Mouse (Mus musculus) midbrain, embryonic 15.5 days (tissue): ENCODE data around the gene Gm26938. TPM values are rescaled to one million over a fixed set of nuclear protein-coding genes. Genes with fewer than 3 reads are reported as not detected.

Experiments
- ATAC-seq: fragments of 200-750 bp; cut with Nextera tagmentation; replicated peaks from 2 replicates; pipeline ENCODE4 v1.8.0; 2017; ENCODE audit warnings: moderate TSS enrichment
- H3K27ac ChIP-seq: fragments of 300-500 bp; sonication (generic); 2 replicates; pipeline ENCODE4 v1.5.1; 2015; ENCODE audit warnings: mild to moderate bottlenecking, inconsistent platforms
- H3K27me3 ChIP-seq: fragments of 300-500 bp; sonication (generic); replicated peaks from 2 replicates; pipeline ENCODE4 v1.6.1; 2015; ENCODE audit warnings: inconsistent platforms
- H3K36me3 ChIP-seq: fragments of 300-500 bp; sonication (generic); replicated peaks from 2 replicates; pipeline ENCODE4 v1.6.1; 2015; ENCODE audit warnings: inconsistent platforms
- H3K4me1 ChIP-seq: fragments of 300-500 bp; sonication (generic); 2 replicates; pipeline ENCODE4 v1.6.1; 2015; ENCODE audit warnings: inconsistent platforms
- H3K4me2 ChIP-seq: fragments of 300-500 bp; sonication (generic); 2 replicates; pipeline ENCODE4 v1.6.1; 2015; ENCODE audit warnings: inconsistent platforms, mild to moderate bottlenecking, moderate library complexity
- H3K4me3 ChIP-seq: fragments of 300-500 bp; sonication (generic); 2 replicates; pipeline ENCODE4 v1.5.1; 2015; ENCODE audit warnings: mild to moderate bottlenecking, inconsistent platforms
- H3K9ac ChIP-seq: fragments of 300-500 bp; sonication (generic); 2 replicates; pipeline ENCODE4 v1.6.1; 2015; ENCODE audit warnings: mild to moderate bottlenecking, inconsistent platforms
- H3K9me3 ChIP-seq: fragments of 300-500 bp; sonication (generic); 2 replicates; pipeline ENCODE4 v1.6.1; 2016; ENCODE audit warnings: inconsistent platforms
- WGBS: fragments of 180-500 bp; shearing (Covaris S2); methylation state at CpG from one replicate; pipeline ENCODE4 v1.1.7; 2015; ENCODE audit warnings: mixed read lengths; 5-methylcytosine and 5-hydroxymethylcytosine counted together
- microRNA-seq: library from miRNA; unstranded; fragments of <30 nt; microRNA quantifications from one replicate; pipeline ENCODE4, GENCODE M21; 2016
- polyA plus RNA-seq: library from polyadenylated mRNA; unstranded; fragments of >200 nt; fragmentation: Nextera tagmentation; extraction: Ambion mirVana; gene quantifications from 2 replicates; pipeline ENCODE4 v1.2.1, GENCODE M21; 2015

Gm26938 gene
- polyA plus RNA-seq, 1 experiment from 2014 or later, result not detected

DNA sequence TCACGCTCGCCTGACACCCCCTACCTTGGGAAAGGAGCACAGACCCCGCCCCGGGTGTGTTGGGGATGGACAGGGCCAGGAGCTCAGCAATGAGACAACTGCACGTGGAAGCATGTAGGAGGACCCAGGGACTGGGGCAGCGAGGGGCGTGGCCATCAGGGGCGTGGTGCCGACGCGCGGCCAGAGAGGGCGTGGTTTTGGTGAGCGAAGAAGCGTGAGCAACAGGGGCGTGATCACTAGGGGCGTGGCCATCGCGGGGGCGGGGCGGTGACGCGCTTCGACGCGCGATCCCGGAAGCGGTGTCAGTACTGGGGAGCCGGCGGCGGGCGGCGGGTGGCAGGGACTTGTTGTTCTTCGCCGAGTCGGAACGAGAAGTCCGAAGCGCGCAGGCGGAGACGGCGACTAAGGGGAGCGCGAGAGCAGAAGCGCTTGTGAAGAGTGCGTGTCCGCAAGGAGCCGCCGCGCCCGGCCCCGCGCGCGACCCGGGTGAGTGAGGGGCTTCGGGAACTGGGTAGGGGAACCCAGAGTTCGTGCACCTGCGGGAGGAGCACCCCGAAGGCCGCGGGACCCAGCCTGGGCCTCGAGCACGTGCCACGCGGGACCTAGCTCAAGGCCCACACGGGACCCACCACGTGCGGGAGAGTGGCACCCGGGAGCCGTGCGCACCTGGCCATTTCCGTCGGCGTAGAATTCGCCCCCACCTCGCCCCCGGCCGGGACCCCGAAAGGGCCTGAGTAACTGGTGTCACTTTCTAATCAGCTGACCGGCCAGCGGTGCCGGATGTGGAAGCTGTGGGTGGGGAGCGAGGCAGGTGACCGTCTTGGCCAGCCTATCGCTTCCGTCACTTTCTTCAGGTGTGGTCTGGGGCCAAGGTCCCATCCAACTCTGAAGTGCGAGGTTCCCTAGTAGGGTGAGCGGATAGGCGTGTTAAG is 34.7 kb downstream of the Gm26938 start, which contains the start of gene Mafk:
Gene Mafk, plus strand, starts transcription at position 287 of the 932 bp plus-strand sequence.
- Histone ChIP-seq H3K9me3 (no peaks in the 10 kb centered on the region), H3K36me3 (no peaks in the 10 kb centered on the region), H3K27me3 (no peaks in the 10 kb centered on the region), H3K4me1 (peaks cover 26% of the 10 kb centered on the region), H3K27ac (peak within 1 kb of the TSS; percentile 67; the same call in 1 of the 2 replicates), H3K4me2 (peak within 1 kb of the TSS; percentile 100), H3K4me3 (peak within 1 kb of the TSS; percentile 84), H3K9ac (peak within 1 kb of the TSS; percentile 60)
- peak; percentile 84 for ATAC-seq
- 1% methylated on average over 92 of the region's 92 CpGs for WGBS

DNA sequence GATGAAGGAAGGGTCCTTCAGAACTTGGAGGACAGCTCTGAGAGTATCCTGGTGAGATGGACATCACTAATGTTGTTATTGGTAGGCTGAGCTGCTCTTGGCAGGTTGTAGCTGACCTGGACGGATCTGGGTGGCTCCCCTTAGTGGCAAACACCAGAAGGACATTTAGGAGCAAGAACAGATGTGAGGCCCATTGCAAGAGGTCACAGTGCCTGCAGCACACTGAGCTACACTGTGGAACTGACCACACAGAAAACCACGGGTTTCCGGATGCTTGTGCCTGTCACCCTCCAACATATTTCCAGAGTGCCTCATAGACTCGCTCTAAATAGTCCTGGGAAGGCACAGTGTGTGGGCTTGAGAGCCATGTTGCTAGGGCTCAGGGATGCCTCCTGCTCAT is 36.7 kb downstream of the Gm26938 start:
- no peak overlapping the region for H3K4me3 ChIP-seq
- no peak overlapping the region for H3K27ac ChIP-seq
- H3K4me1 ChIP-seq, result peaks cover 21% of the 10 kb centered on the region
- no peak for ATAC-seq
- H3K4me2 ChIP-seq, result no peak overlapping the region
- H3K9me3 ChIP-seq, result no peaks in the 10 kb centered on the region
- no peak overlapping the region for H3K9ac ChIP-seq
- 51% methylated on average over 4 of the region's 4 CpGs for WGBS
- no peaks in the 10 kb centered on the region for H3K27me3 ChIP-seq
- H3K36me3 ChIP-seq, result no peaks in the 10 kb centered on the region

DNA sequence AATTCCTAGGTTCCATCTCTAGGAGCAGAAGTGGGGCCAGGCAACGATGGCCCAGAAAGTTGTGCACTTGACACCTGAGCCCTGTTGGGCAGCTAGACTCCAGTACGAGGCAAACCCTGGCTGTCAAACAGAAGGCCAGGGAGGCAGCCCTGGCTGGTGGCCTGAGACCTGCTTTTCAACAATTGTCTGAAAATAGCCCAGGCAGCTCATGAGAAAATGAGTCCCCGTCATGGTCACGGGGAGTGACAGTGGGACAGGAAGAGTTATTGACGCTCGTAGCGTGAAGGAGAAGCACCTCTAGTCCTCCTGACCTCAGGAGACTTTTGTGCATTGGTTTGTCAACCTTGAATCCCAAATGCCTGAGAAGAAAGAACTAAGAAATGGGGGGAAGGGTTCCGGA is 44.8 kb downstream of the Gm26938 start:
- H3K4me2 ChIP-seq, result no peak overlapping the region
- no peaks in the 10 kb centered on the region for H3K36me3 ChIP-seq
- no peak for ATAC-seq
- H3K4me1 ChIP-seq, result no peaks in the 10 kb centered on the region
- 86% methylated on average over 8 of the region's 8 CpGs for WGBS
- H3K9ac ChIP-seq, result no peak overlapping the region
- no peaks in the 10 kb centered on the region for H3K9me3 ChIP-seq
- no peak overlapping the region for H3K4me3 ChIP-seq
- H3K27ac ChIP-seq, result no peak overlapping the region
- H3K27me3 ChIP-seq, result no peaks in the 10 kb centered on the region

DNA sequence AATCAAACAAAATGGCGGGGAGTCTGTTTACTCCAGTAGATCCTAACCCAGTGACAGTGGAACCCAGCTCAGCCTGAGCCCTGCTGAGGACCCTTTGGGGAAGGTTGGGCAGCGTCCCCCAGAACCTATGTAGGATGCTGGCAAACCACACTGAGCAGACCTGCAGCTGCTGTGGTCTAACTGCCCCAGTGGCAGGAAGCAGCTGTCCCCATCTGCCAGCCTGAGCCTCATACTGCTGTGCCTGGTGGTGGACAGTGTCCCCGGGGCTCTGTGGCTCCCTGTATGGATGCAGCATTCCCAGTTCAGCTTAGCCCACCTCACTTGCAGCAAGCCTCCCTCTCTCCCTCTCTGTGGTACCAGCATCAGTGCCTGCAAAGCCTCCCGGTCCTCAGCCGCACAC is 49.2 kb downstream of the Gm26938 start:
- Histone ChIP-seq H3K27ac (no peak overlapping the region), H3K4me1 (peaks cover 12% of the 10 kb centered on the region), H3K27me3 (no peaks in the 10 kb centered on the region), H3K36me3 (peaks cover 11% of the 10 kb centered on the region), H3K4me3 (no peak overlapping the region), H3K4me2 (no peak overlapping the region), H3K9me3 (no peaks in the 10 kb centered on the region), H3K9ac (no peak overlapping the region)
- 80% methylated on average over 5 of the region's 5 CpGs for WGBS
- ATAC-seq, result no peak

DNA sequence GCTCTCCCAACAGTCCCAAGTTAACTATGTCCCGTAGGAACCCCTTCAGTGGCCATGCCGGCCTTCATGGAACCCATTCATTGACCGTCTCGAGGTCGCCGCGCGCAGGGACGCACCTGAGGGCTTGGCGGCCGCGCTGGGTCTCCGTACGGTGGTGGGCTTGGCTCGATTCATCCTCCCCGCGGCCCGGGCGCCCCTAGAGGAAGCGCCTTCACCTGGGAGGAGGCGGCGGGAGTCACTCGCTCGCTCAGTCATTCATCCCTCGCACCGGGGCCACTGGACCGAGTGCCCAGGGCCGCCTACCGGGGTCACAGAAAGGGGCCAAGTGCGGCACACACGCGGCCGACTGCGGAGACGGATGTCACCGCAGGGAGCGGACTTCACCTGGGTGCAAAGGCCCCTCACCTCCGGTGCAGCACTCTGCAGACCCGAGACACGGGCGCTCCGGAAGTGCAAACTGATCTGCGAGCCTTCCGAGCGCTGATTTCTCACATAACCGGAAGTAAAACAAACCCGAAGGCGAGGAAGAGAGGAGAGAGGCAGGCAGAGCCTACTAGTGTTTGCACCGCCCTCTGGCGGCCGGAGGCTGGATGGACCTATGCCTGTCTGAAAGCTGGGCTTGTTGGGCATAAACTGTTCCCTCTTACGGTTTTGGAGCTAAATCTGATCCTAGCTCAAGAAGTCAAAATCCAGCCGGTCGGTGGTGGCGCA is 50.8 kb downstream of the Gm26938 start, which contains the start of gene Ints1:
Gene Ints1, minus strand, starts transcription at position 459 of the 711 bp plus-strand sequence.
- Histone ChIP-seq H3K4me2 (peak within 1 kb of the TSS; percentile 90), H3K27me3 (no peaks in the 10 kb centered on the region), H3K4me1 (peaks cover 12% of the 10 kb centered on the region), H3K27ac (peak within 1 kb of the TSS; percentile 67), H3K36me3 (peaks cover 25% of the 10 kb centered on the region), H3K9ac (peak within 1 kb of the TSS; percentile 84), H3K4me3 (peak within 1 kb of the TSS; percentile 96), H3K9me3 (no peaks in the 10 kb centered on the region)
- 1% methylated on average over 55 of the region's 55 CpGs for WGBS
- ATAC-seq, result peak; percentile 93

DNA sequence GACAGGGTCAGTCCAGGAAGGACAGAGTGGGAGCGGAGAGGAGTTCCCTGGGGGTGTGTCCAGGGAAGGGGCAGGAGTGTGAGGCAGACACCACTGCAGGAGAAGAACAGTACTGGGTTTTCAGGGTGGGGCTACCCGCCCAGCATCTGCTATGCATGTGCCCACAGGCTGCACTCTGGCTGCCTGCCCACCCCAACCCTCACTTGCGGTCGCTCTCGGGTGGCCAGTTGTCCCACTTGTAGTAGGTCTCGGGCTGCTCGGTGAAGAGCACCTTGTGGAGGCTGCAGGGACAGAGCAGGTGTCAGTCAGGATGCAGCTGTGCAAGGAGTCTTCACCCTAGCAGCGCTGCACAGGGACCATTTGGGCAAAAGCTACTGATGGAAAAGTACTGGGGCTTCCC is 58.0 kb downstream of the Gm26938 start:
- no peaks in the 10 kb centered on the region for H3K27me3 ChIP-seq
- H3K4me2 ChIP-seq, result no peak overlapping the region
- H3K9ac ChIP-seq, result no peak overlapping the region
- no peak overlapping the region for H3K27ac ChIP-seq
- H3K4me1 ChIP-seq, result no peaks in the 10 kb centered on the region
- H3K36me3 ChIP-seq, result peaks cover 79% of the 10 kb centered on the region
- H3K4me3 ChIP-seq, result no peak overlapping the region
- H3K9me3 ChIP-seq, result no peaks in the 10 kb centered on the region
- 98% methylated on average over 8 of the region's 8 CpGs for WGBS
- ATAC-seq, result no peak

DNA sequence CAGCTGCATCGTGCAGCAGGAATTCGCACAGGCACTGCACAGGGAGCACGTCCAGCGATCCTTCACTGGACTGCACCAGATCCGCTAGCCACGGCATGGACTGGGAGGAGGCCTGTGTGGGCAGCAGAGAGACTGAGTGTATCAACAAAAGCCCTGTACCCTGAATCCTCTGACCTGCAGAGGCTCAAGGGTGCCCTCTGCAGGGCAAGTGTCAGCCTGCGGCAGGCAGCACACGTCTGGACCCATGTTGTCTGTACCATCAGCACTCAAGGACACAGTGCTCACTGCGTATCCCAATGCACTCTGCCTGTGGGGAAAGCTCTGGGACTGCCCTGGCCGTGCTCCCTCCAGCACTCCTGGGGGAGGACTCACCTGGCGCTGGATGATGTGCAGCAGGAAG is 61.9 kb downstream of the Gm26938 start:
- no peak overlapping the region for H3K4me2 ChIP-seq
- no peak for ATAC-seq
- 73% methylated on average over 11 of the region's 11 CpGs for WGBS
- no peaks in the 10 kb centered on the region for H3K9me3 ChIP-seq
- no peak overlapping the region for H3K27ac ChIP-seq
- no peak overlapping the region for H3K9ac ChIP-seq
- peaks cover 77% of the 10 kb centered on the region for H3K36me3 ChIP-seq
- no peaks in the 10 kb centered on the region for H3K4me1 ChIP-seq
- no peak overlapping the region for H3K4me3 ChIP-seq
- H3K27me3 ChIP-seq, result no peaks in the 10 kb centered on the region

DNA sequence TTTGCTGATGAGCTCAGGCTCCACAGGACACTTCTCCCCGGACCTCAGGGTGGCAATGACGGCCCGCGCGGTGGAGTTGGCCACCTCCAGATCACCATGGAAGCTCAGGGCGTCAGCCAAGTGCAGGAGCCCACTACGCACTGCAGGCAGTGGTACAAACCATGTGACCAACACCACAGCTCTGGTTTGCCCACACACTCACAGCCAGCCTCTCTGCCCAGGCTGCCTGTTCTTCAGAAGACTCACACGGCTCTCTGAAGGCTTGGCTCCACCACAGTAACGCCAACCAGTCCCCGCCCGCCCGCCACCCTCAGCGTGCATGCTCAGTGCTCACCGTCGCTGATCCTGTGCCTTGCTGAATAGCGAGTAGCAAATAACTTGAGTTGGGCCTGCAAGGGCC is 68.1 kb downstream of the Gm26938 start:
- H3K9me3 ChIP-seq, result no peaks in the 10 kb centered on the region
- no peak overlapping the region for H3K9ac ChIP-seq
- no peak for ATAC-seq
- no peak overlapping the region for H3K4me2 ChIP-seq
- H3K27me3 ChIP-seq, result no peaks in the 10 kb centered on the region
- peaks cover 57% of the 10 kb centered on the region for H3K36me3 ChIP-seq
- no peak overlapping the region for H3K4me3 ChIP-seq
- WGBS, result 88% methylated on average over 16 of the region's 16 CpGs
- H3K27ac ChIP-seq, result no peak overlapping the region
- H3K4me1 ChIP-seq, result no peaks in the 10 kb centered on the region

Small RNA genes lying within 50 kb of the gene (microRNA-seq; reads per million reads assigned to microRNA genes)
- not detected for gene Mir7037

Other genes with a start within 250 kb of the Gm26938 start
- 12.2 and 14.0 TPM in 2 replicates for gene Micall2, start 90.1 kb downstream of the Gm26938 start, polyA plus RNA-seq
- 32.8 and 34.3 TPM in 2 replicates for gene Ints1, start 50.7 kb downstream of the Gm26938 start, polyA plus RNA-seq
- 18.2 and 18.8 TPM in 2 replicates for gene Mafk, start 34.9 kb downstream of the Gm26938 start, polyA plus RNA-seq
- 0.14 and 0.30 TPM in 2 replicates for gene Tmem184a, start 6.5 kb downstream of the Gm26938 start, polyA plus RNA-seq
- 74.0 and 78.2 TPM in 2 replicates for gene Psmg3, start 478 bp upstream of the Gm26938 start, polyA plus RNA-seq
- gene Elfn1, start 81.5 kb upstream of the Gm26938 start, polyA plus RNA-seq, result 2.7 and 4.3 TPM in 2 replicates